Mouse (Mus musculus) midbrain, embryonic 14.5 days (tissue): ENCODE measurements around the gene Plekha6. TPM values are rescaled to one million over a fixed set of nuclear protein-coding genes. Genes with fewer than 3 reads are reported as not detected.

Source experiments
- ATAC-seq: fragments of 200-750 bp; cut with Nextera tagmentation; 2 replicates; pipeline ENCODE4 v1.8.0; 2017; ENCODE audit warnings: moderate number of reproducible peaks, moderate library complexity; ENCODE audit not compliant: low FRiP score, low TSS enrichment
- DNase-seq: peaks from one replicate; pipeline ENCODE4 v3.0.0-alpha.2; 2015
- H3K27ac ChIP-seq: fragments of 300-500 bp; sonication (generic); replicated peaks from 2 replicates; pipeline ENCODE4 v1.5.1; 2014; ENCODE audit warnings: mild to moderate bottlenecking, low read depth, low read length, moderate library complexity
- H3K27me3 ChIP-seq: fragments of 300-500 bp; sonication (generic); 2 replicates; pipeline ENCODE4 v1.6.1; 2014; ENCODE audit warnings: low read length, control low read depth, mixed read lengths; ENCODE audit not compliant: control insufficient read depth, insufficient read depth
- H3K36me3 ChIP-seq: fragments of 300-500 bp; sonication (generic); 2 replicates; pipeline ENCODE4 v1.6.1; 2014; ENCODE audit warnings: low read length, control low read depth; ENCODE audit not compliant: control insufficient read depth, insufficient read depth
- H3K4me1 ChIP-seq: fragments of 300-500 bp; sonication (generic); 2 replicates; pipeline ENCODE4 v1.6.1; 2014; ENCODE audit warnings: mild to moderate bottlenecking, antibody characterized with exemption, low read length, control low read depth; ENCODE audit not compliant: control insufficient read depth, insufficient read depth
- H3K4me2 ChIP-seq: fragments of 300-500 bp; sonication (generic); 2 replicates; pipeline ENCODE4 v1.6.1; 2014; ENCODE audit warnings: mild to moderate bottlenecking, low read length, moderate library complexity
- H3K4me3 ChIP-seq: fragments of 300-500 bp; sonication (generic); replicated peaks from 2 replicates; pipeline ENCODE4 v1.5.1; 2014; ENCODE audit warnings: low read depth, low read length
- H3K9ac ChIP-seq: fragments of 300-500 bp; sonication (generic); replicated peaks from 2 replicates; pipeline ENCODE4 v1.6.1; 2014; ENCODE audit warnings: mild to moderate bottlenecking, low read length, moderate library complexity
- H3K9me3 ChIP-seq: fragments of 300-500 bp; sonication (generic); 2 replicates; pipeline ENCODE4 v1.6.1; 2016; ENCODE audit warnings: low read length, control low read depth, mixed read lengths; ENCODE audit not compliant: control insufficient read depth
- WGBS: fragments of 180-500 bp; shearing (Covaris S2); extraction: QIAGEN DNeasy Blood & Tissue Kit; methylation state at CpG from one replicate; pipeline ENCODE4 v1.1.7; 2014; 5-methylcytosine and 5-hydroxymethylcytosine counted together
- polyA plus RNA-seq: library from polyadenylated mRNA; unstranded; fragments of >200 nt; fragmentation: Nextera tagmentation; extraction: Ambion mirVana; gene quantifications from 2 replicates; pipeline ENCODE4 v1.2.1, GENCODE M21; 2014

Gene Plekha6
- polyA plus RNA-seq, 1 experiment from 2014 or later, result 25.4 TPM

DNA sequence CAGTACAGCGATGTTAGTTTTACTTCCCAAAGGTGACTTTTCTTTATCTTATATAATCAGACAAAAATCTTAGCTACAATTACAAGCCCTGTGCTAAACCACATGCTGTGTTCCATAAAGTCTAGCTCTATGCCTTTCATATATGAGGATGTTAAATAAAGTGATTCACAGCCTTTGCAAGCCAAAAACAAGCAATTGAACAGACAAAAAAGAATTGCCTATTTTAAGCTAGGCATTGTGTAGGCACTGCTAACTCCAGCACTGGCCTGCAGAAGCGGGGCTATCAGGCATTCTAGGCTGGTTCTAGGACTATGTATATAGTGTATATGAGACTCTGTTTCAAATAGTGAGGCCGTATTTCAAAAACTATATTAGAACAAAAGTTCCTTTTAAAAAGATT lies 11.8 kb upstream of the Plekha6 start:
- H3K4me1 ChIP-seq, result no peaks in the 10 kb centered on the region
- H3K4me2 ChIP-seq, result no peak overlapping the region
- H3K27me3 ChIP-seq, result no peaks in the 10 kb centered on the region
- ATAC-seq, result no peak
- H3K9ac ChIP-seq, result no peak overlapping the region
- no peaks in the 10 kb centered on the region for H3K36me3 ChIP-seq
- WGBS, result 95% methylated on average over 3 of the region's 3 CpGs
- no peak overlapping the region for H3K4me3 ChIP-seq
- peaks cover 5% of the 10 kb centered on the region; the same call in 1 of the 2 replicates for H3K9me3 ChIP-seq
- DNase-seq, result no peak
- no peak overlapping the region for H3K27ac ChIP-seq

DNA sequence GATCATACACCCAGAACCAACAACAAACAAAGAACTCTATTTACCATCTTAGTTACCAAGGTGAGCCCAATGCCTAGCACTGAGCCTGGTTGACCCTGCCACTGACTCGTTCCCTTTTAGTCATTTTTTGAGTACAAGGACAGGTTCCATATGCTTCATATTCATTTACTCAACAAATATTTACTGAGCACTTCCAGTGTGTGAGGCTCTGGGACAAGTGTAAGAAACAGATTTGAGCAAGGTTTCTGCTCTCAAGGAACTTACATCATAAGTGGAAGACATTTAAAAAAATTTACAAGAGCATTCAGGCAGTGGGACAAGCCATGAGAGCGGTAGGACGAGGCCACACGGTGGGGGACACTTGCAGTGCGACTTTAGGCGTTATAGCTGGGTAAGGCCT lies 8.7 kb upstream of the Plekha6 start:
- whole genome bisulfite sequencing, result 85% methylated on average over 6 of the region's 6 CpGs
- H3K9me3 ChIP-seq, result no peaks in the 10 kb centered on the region
- H3K27ac ChIP-seq, result no peak overlapping the region
- no peaks in the 10 kb centered on the region for H3K36me3 ChIP-seq
- DNase-seq (no peak), ATAC-seq (no peak)
- H3K9ac ChIP-seq, result no peak overlapping the region
- H3K4me2 ChIP-seq, result no peak overlapping the region
- H3K27me3 ChIP-seq, result no peaks in the 10 kb centered on the region
- no peaks in the 10 kb centered on the region for H3K4me1 ChIP-seq
- no peak overlapping the region for H3K4me3 ChIP-seq

- Histone ChIP-seq H3K9ac (no peak overlapping the region), H3K27me3 (peaks cover 22% of the 10 kb centered on the region), H3K36me3 (no peaks in the 10 kb centered on the region), H3K9me3 (no peaks in the 10 kb centered on the region), H3K4me3 (no peak overlapping the region), H3K4me1 (peaks cover 7% of the 10 kb centered on the region; the same call in 1 of the 2 replicates), H3K4me2 (no peak overlapping the region), H3K27ac (no peak overlapping the region)
- WGBS, result 60% methylated on average over 7 of the region's 7 CpGs
- DNase-seq, result peak; percentile 39
- no peak for ATAC-seq
Observed at GRCm38 (mm10) chr1:133159128-133159564, 4.9 kb upstream of the Plekha6 start.

DNA sequence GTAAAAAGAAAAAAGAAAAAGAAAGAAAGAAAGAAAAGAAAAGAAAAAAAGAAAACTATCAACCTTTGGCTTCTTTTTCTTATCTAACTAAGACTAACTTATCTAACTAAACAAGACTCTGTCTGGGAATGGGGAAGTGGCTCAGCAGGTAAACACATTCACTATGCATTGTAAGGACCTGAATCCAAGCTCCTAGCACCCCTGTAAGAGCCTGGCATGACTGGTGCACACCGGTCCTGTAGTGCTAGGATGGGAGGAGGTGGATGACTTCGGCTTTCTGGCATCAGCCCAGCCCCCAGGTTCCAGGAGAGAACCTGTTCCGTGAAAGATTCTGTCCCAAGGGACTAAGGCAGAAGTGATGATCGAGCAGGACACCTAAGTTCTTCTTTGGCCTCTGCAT lies 2.5 kb upstream of the Plekha6 start:
- Histone ChIP-seq H3K9ac (no peak overlapping the region), H3K27ac (no peak overlapping the region), H3K27me3 (peaks cover 29% of the 10 kb centered on the region), H3K36me3 (no peaks in the 10 kb centered on the region), H3K4me2 (no peak overlapping the region), H3K4me3 (no peak overlapping the region), H3K9me3 (no peaks in the 10 kb centered on the region), H3K4me1 (peaks cover 7% of the 10 kb centered on the region; the same call in 1 of the 2 replicates)
- no peak for DNase-seq
- no peak for ATAC-seq
- WGBS, result 58% methylated on average over 4 of the region's 4 CpGs

DNA sequence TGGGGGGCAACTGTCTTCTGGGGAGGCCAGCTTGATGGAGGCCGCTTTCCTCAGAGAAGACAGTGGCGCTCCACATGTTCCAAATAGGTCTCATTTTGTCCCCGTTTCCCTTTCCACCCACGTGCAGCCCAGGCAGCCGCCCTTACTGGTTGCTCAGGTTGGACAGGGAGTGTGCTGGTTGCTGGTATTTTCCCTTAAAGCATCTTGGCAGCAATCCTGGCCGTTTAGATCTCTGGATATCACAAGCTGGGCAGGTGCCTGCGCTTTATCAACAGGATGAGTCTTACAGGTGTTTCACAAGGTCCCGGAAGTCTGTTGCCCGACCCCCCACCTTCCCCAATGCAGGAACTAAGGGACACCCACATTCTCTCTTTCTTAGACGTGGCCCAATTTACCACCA lies 2.0 kb upstream of the Plekha6 start:
- no peak overlapping the region for H3K9ac ChIP-seq
- no peak overlapping the region for H3K27ac ChIP-seq
- ATAC-seq (no peak), DNase-seq (no peak)
- H3K4me1 ChIP-seq, result peaks cover 7% of the 10 kb centered on the region; the same call in 1 of the 2 replicates
- H3K36me3 ChIP-seq, result no peaks in the 10 kb centered on the region
- H3K27me3 ChIP-seq, result peaks cover 29% of the 10 kb centered on the region
- no peak overlapping the region for H3K4me3 ChIP-seq
- 77% methylated on average over 10 of the region's 10 CpGs for WGBS
- H3K4me2 ChIP-seq, result no peak overlapping the region
- H3K9me3 ChIP-seq, result no peaks in the 10 kb centered on the region

GRCm38 (mm10) chr1:133162981-133163380 lies 1.0 kb upstream of the Plekha6 start:
- Histone ChIP-seq H3K36me3 (no peaks in the 10 kb centered on the region), H3K9me3 (no peaks in the 10 kb centered on the region), H3K4me2 (no peak overlapping the region; the same call in 1 of the 2 replicates), H3K4me3 (no peak overlapping the region), H3K27me3 (peaks cover 33% of the 10 kb centered on the region), H3K4me1 (peaks cover 7% of the 10 kb centered on the region; the same call in 1 of the 2 replicates), H3K27ac (no peak overlapping the region), H3K9ac (no peak overlapping the region)
- no peak for ATAC-seq
- WGBS, result 63% methylated on average over 8 of the region's 8 CpGs
- no peak for DNase-seq

- Histone ChIP-seq H3K4me1 (peaks cover 11% of the 10 kb centered on the region; the same call in 1 of the 2 replicates), H3K9ac (no peak overlapping the region), H3K4me3 (peak overlapping the region; percentile 54), H3K4me2 (peak overlapping the region; percentile 99), H3K36me3 (no peaks in the 10 kb centered on the region), H3K27me3 (peaks cover 35% of the 10 kb centered on the region), H3K27ac (no peak overlapping the region), H3K9me3 (no peaks in the 10 kb centered on the region)
- 3% methylated on average over 10 of the region's 10 CpGs for WGBS
- no peak for DNase-seq
- no peak for ATAC-seq
Observed at GRCm38 (mm10) chr1:133164591-133165011, 591 bp downstream of the Plekha6 start.

DNA sequence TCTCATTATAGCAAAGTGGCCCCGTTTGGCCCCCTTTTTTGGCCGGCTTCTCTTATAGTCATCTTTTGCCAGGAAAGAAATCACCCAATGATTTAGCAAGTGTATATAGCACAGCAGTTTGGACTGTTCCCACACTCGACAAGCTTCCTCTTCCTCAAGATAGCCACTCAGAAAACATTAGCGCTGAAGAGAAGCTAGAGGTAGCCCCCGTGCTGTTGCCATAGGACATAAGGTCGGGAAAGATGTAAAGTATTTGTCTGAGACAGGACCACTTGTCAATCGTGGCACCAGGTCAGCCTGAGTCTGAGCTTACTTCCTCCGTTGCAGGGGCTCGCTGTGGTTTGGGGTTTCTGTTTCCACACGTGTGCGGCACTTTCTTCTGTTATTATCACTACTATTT lies 1.1 kb downstream of the Plekha6 start:
- H3K4me2 ChIP-seq, result peak overlapping the region; percentile 99
- peaks cover 11% of the 10 kb centered on the region; the same call in 1 of the 2 replicates for H3K4me1 ChIP-seq
- no peak overlapping the region for H3K4me3 ChIP-seq
- H3K27ac ChIP-seq, result no peak overlapping the region
- H3K36me3 ChIP-seq, result no peaks in the 10 kb centered on the region
- 30% methylated on average over 11 of the region's 11 CpGs for WGBS
- no peaks in the 10 kb centered on the region for H3K9me3 ChIP-seq
- no peak for ATAC-seq
- H3K27me3 ChIP-seq, result peaks cover 35% of the 10 kb centered on the region
- DNase-seq, result no peak
- H3K9ac ChIP-seq, result no peak overlapping the region

DNA sequence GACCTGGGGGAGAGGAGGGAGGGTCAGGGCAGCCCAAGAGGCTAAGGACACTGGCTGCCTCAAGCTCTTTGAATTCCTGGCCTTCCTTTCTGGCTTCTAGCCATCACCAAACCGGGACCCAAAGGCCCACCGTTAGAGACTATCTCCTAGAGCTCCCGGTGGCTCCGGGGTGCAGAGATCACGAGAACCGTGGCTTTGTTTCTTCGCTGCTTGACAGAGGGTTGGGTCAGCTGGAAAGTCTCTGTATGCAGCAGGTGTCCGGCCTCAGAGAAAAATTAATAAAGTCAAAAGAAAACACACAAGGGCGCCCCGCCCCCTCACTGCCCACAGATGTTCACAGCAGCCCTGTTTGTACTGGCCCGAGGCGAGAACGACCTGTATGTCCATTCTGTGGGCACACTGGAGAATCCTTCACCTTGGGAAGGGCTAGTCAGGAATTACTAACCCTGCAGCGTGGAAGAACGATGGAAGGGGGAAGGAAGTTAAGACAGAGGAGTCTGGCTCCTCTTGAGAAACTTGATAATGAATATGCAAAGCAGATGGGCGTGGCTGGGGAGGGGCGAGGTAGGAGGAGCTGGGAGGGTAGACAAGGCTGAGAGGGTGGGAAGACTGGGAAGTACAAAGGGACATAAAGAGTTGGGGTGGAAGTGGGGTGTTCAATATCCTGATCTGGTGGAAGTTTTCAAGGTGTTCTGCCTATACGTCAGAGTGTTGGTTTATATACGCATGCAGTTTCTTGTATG lies 4.5 kb downstream of the Plekha6 start:
- Histone ChIP-seq H3K4me1 (peaks cover 9% of the 10 kb centered on the region; the same call in 1 of the 2 replicates), H3K4me2 (no peak overlapping the region), H3K27ac (no peak overlapping the region), H3K4me3 (no peak overlapping the region), H3K27me3 (peaks cover 19% of the 10 kb centered on the region), H3K9me3 (no peaks in the 10 kb centered on the region), H3K9ac (no peak overlapping the region), H3K36me3 (no peaks in the 10 kb centered on the region)
- DNase-seq (no peak), ATAC-seq (no peak)
- 45% methylated on average over 19 of the region's 19 CpGs for WGBS
